Mouse (Mus musculus): ENCODE results near the gene Cyp2d10. TPM values are rescaled to one million over a fixed set of nuclear protein-coding genes. Genes with fewer than 3 reads are reported as not detected.
"Not testable (repeated sequence)": the region's sequence is repeated elsewhere in the genome, so short reads cannot be mapped to it uniquely, and the experiment has no call there.

The Cyp2d10 gene
- total RNA-seq, 2 experiments from 2014 or later, result not detected

- DNase-seq; intact Hi-C loops (cut with DNase I): not testable (repeated sequence)
These were observed 43.2 kb downstream of the Cyp2d10 start for GRCm38 (mm10) chr15:82363801-82364200.

GRCm38 (mm10) chr15:82362234-82362633, 44.8 kb downstream of the Cyp2d10 start:
- DNase-seq, result no peak
- intact Hi-C loops (cut with DNase I), result no loop called here

DNA sequence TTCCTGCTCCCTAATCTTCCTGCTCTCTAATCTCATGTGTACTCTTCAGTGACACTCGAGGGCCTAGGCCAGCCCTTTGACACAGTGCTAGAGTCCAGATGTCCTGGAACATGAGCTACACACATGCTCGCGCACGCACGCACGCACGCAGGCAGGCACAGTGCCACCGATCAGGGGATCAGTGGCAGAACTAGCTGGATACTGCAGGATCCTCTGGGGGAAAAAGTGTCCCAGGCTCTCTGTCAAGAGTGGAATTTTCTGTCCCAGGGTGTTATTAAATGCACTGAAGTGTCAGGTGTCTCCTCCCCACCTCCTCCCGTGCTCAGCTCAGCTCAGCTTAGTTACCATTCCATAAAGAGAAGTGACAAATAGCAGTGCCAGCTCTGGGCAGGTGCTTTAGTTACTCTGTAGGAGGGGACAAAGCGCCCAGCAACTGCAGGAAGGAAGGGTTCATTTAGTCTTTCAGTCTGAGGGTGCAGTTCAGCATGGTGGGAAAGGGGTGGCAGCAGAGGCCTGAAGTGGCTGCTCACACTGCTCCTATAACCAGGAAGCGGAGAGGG, 45.5 kb downstream of the Cyp2d10 start:
- intact Hi-C loops (cut with DNase I), result no loop called here
- DNase-seq, result no peak

DNA sequence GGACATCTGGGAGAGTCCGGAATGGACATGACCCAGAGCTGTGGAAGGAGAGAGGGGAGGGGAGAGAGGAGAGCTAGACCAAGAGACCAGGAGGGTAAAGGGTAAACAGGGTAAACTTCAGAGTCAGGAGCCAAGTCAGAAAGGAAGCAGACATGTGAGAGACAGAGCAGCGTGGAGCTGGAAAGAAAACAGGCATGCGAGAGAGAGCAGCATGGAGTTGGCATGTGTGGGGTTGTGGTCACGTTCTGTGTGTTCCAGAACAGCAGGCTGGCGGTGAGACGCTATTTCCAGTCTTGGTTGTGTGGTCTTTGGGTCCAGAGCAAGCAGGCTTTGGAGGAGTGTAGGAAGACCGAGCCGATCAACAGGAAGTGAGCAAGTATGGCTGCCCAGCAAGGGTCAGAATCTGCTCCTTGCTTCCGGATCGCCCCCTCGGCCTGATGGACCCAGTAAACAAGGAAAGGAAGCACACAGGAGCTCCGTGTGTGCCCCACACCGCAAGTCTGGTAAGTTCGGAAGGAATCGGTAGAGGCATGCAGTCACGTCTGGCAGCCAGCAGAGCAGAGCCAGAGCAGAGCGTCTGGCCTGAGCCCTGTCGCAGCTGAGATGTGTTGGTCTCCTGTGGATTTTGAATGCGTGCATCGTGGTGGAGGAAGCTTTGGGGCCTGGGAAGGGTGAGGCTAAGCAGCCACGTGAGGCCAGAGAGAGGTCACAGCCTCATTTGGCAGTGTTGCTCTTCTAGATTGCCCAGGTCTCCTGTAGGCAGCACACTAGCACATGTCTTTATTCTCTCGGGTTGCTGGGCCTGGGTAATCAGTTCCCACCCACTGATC, 48.3 kb downstream of the Cyp2d10 start:
- DNase-seq, result no peak
- intact Hi-C loops (cut with DNase I), result no loop called here

DNA sequence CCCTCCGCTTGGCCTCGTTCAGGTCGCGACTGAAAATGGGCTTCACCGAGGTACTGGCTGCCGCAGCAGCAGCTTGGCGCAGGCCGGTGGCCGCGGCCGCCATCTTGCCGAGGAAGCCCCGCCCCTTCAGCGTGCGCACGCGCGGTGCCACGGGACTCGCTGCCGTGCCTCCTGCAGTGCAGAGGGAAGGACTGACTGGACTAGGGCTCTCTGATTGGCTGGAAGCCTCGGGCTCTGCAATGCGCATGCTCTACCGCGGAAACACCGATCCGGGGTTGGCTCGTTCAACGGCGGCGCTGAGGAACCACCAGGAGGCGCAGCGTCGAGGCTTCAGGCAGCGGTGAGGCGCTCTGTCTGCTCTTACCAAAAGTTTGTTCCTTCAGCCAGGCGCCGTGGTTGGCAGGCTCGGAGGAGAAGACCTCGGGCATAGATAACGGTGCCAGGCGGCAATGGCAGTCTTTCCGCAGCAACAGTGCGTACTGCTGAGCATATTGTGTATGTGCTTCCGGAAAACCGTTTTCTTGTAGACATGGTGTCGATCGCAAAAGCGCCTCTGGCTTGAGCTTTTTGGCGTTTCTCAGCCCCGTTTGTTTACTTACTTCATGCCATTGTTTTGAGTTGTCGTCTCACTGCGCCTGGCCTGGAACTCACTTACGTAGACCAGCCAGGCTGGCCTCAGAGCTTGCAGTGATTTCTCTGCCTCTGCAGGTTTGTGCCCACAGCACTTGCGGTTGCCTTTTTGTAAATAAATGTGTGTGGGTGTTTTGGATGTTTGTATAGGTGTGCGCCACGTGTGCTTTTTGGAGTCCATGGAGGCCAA, 52.7 kb downstream of the Cyp2d10 start, which contains the start of gene Ndufa6:
TSS of gene Ndufa6 (minus strand) at position 197 of the 820 bp plus-strand sequence.
- peak; percentile 99 for DNase-seq
- intact Hi-C loops (cut with DNase I), result no loop called here

GRCm38 (mm10) chr15:82353745-82354113, 53.3 kb downstream of the Cyp2d10 start:
- DNase-seq, result no peak
- intact Hi-C loops (cut with DNase I), result no loop called here

DNA sequence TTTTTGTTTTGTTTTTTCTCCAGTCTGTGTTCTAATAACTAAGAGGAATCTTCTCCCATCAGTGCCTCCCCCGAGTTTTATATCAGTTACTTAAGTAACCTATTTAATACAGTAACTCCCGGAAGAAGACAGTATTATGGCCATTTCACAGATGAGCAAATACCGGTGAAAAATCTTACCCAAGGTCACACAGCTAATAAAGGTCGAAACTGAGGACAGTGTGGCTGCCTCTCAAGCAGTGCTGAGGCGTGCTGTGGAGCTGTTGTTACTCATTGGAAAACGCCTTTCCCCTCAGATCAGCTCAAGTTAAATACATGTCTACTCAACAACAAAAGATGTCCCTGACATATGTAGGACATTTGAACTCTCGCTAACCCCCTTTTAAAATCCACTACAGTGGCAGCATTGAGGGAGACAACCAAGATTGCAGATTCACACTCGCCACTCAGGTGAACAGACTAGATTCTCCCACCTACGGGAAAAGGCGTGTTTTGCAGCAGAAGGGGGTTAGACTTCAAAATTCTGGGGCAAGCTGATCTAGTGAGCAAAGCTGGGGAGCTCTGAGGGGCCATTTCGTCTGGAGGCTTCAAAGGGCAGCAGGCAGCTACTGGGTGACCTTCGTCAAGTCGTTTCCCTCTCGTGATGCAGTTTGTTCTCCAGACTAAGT, 53.8 kb downstream of the Cyp2d10 start:
- DNase-seq, result no peak
- intact Hi-C loops (cut with DNase I), result no loop called here

Small RNAs within 50 kb of the gene (microRNA-seq; reads per million reads assigned to microRNA genes)
- gene Gm25990, result not detected
- gene Gm27331, result not detected
- gene Gm27622, result not detected
- gene Mir7684, result not detected

Other genes with a start within 250 kb of the Cyp2d10 start
- gene Shisa8, start 194.4 kb downstream of the Cyp2d10 start, total RNA-seq (2021), result 1 to 10 TPM; 1.5 to 2.0 TPM
- gene Tnfrsf13c, start 182.8 kb downstream of the Cyp2d10 start, total RNA-seq (2021), result 1 to 10 TPM in 1 of 2 experiments, under 1 TPM in 1; 0.46 to 1.1 TPM
- 1 to 10 TPM; 6.5 to 6.9 TPM for gene Cenpm, start 162.4 kb downstream of the Cyp2d10 start, total RNA-seq (2021)
- 10 to 100 TPM; 70.9 to 77.4 TPM for gene 1500009C09Rik, start 154.8 kb downstream of the Cyp2d10 start, total RNA-seq (2021)
- 100 to 1,000 TPM; 666 to 687 TPM for gene Sept3, start 132.3 kb downstream of the Cyp2d10 start, total RNA-seq (2021)
- gene Wbp2nl, start 108.2 kb downstream of the Cyp2d10 start, total RNA-seq (2021), result under 1 TPM in 1 of 2 experiments, not detected in 1; 0.24 TPM
- gene Naga, start 68.3 kb downstream of the Cyp2d10 start, total RNA-seq (2021), result 10 to 100 TPM; 32.1 to 33.6 TPM
- gene Pheta2, start 68.3 kb downstream of the Cyp2d10 start, total RNA-seq (2021), result 1 to 10 TPM; 1.1 to 1.2 TPM
- 100 to 1,000 TPM; 122 to 125 TPM for gene Smdt1, start 68.2 kb downstream of the Cyp2d10 start, total RNA-seq (2021)
- gene Ndufa6, start 52.9 kb downstream of the Cyp2d10 start, total RNA-seq (2021), result 100 to 1,000 TPM; 161 to 174 TPM
- 1 to 10 TPM; 5.3 to 7.0 TPM for gene Cyp2d22, start 26.9 kb downstream of the Cyp2d10 start, total RNA-seq (2021)
- gene Cyp2d11, start 13.2 kb downstream of the Cyp2d10 start, total RNA-seq (2021), result not detected
- gene Cyp2d9, start 26.2 kb upstream of the Cyp2d10 start, total RNA-seq (2021), result not detected
- not detected for gene Cyp2d12, start 147.9 kb upstream of the Cyp2d10 start, total RNA-seq (2021)
- not detected for gene Cyp2d34, start 213.8 kb upstream of the Cyp2d10 start, total RNA-seq (2021)